8 mouse cellular contexts compared by ENCODE assay signal in genomic region chr8:126590024-126590529, GRCm38 (mm10). TPM values are rescaled to one million over a fixed set of nuclear protein-coding genes. Genes with fewer than 3 reads are reported as not detected.
DNase-seq lines count a peak whose midpoint lies in the region; ATAC-seq and TF ChIP-seq lines count a peak whose summit lies in the region.

No protein-coding gene starts in this region.

- DNase-seq in left cerebral cortex, postnatal 36 days (ENCODE audit: low spot score in 2 of 2) = peak; percentile 55
- no peak for DNase-seq in left cerebral cortex, postnatal 14 days (ENCODE audit: low spot score in 2 of 2)
- peak; percentile 34 for DNase-seq in cerebellum, adult 8-10 months
- DNase-seq in heart, adult 18-20 months = peak; percentile 84 to 85
- peak; percentile 80 for DNase-seq in kidney, adult 18-20 months
- DNase-seq in left cerebral cortex, adult 18-20 months (ENCODE audit: low spot score in 2 of 2) = no peak

- peak overlapping the region; percentile 87 for H3K4me3 ChIP-seq in lung, embryonic 15.5 days
- peak overlapping the region; percentile 80 for H3K4me3 ChIP-seq in small intestine, adult 2 months (ENCODE audit: low read depth, low read length)

- WGBS in lung, embryonic 15.5 days = 1% methylated on average over 14 of the region's 14 CpGs
- under 1% methylated on average over 14 of the region's 14 CpGs for WGBS in small intestine, adult 2 months

- ATAC-seq in lung, embryonic 15.5 days (ENCODE audit: borderline replicate concordance, extremely low read depth, low FRiP score, low TSS enrichment) = no peak

- peak overlapping the region; percentile 69 for H3K27ac ChIP-seq in lung, embryonic 15.5 days
- H3K27ac ChIP-seq in small intestine, adult 2 months (ENCODE audit: insufficient read depth, low read depth, low read length) = peak overlapping the region; percentile 94

- no peak; the same call in 1 of the 2 replicates for TF ChIP-seq CTCF in small intestine, adult 2 months (IDR thresholded peaks at IDR 0.05; ENCODE audit: extremely low read depth, insufficient read length, insufficient replicate concordance, low read depth, low read length)

- peaks cover 13% of the 10 kb centered on the region for H3K36me3 ChIP-seq in lung, embryonic 15.5 days
- H3K36me3 ChIP-seq in small intestine, adult 2 months (ENCODE audit: control insufficient read depth, insufficient read depth, low read length) = peaks cover 46% of the 10 kb centered on the region

- H3K4me2 ChIP-seq in lung, embryonic 15.5 days = peak overlapping the region; percentile 81

- H3K27me3 ChIP-seq in lung, embryonic 15.5 days = no peaks in the 10 kb centered on the region
- H3K27me3 ChIP-seq in small intestine, adult 2 months (ENCODE audit: control insufficient read depth, insufficient read depth, low read length) = no peaks in the 10 kb centered on the region

- peak overlapping the region; percentile 89 for H3K9ac ChIP-seq in lung, embryonic 15.5 days

- TF ChIP-seq POLR2A in small intestine, adult 2 months (IDR thresholded peaks at IDR 0.05; ENCODE audit: low read depth, low read length) = peak; percentile 52

- peaks cover 41% of the 10 kb centered on the region for H3K4me1 ChIP-seq in lung, embryonic 15.5 days
- peaks cover 16% of the 10 kb centered on the region for H3K4me1 ChIP-seq in small intestine, adult 2 months (ENCODE audit: control insufficient read depth, insufficient read depth, insufficient read length, low read length)

- H3K9me3 ChIP-seq in lung, embryonic 15.5 days = no peaks in the 10 kb centered on the region

- intact Hi-C loops in left cerebral cortex, postnatal 36 days (cut with DNase I) = loop anchor here (5.0 kb wide), 3 partner anchors 73 to 167 kb away; no protein-coding TSS in a partner anchor
- intact Hi-C loops in left cerebral cortex, postnatal 14 days (cut with DNase I) = loop anchor here (5.0 kb wide), 1 partner anchor 247 kb away; no protein-coding TSS in a partner anchor

RNA-seq across cellular contexts. Expression of gene Irf2bp2, which starts 3.7 kb away (rescaled TPM):
- total RNA-seq in left cerebral cortex, postnatal 36 days (2021) = 10 to 100 TPM; 54.3 to 63.3 TPM
- 10 to 100 TPM; 56.9 to 62.5 TPM for total RNA-seq in left cerebral cortex, postnatal 14 days (2021)
- 100 to 1,000 TPM; 101 to 128 TPM for total RNA-seq in heart, adult 18-20 months (2021)
- 12.6 TPM in 2 replicates for polyA plus RNA-seq in lung, embryonic 15.5 days (2015; fragmentation: Nextera tagmentation; extraction: Ambion mirVana)
- polyA plus RNA-seq in small intestine, adult 2 months (2012; rRNA removed) = 50.5 and 91.6 TPM in 2 replicates
- 10 to 100 TPM; 74.0 to 77.6 TPM for total RNA-seq in left cerebral cortex, adult 18-20 months (2021)

Comparison
In these comparisons a context has a peak if more than half of its experiments do, and no peak if none do; other contexts are left out.
1. DNase-seq: peak in left cerebral cortex, postnatal 36 days (2 of 2), cerebellum, adult 8-10 months (single experiment), heart, adult 18-20 months (2 of 2) and kidney, adult 18-20 months (single experiment); none in left cerebral cortex, postnatal 14 days (0 of 2) and left cerebral cortex, adult 18-20 months (0 of 2).